Mouse (Mus musculus): Measurements from ENCODE around the gene Gm21650.
"Not testable (repeated sequence)": the region's sequence is repeated elsewhere in the genome, so short reads cannot be mapped to it uniquely, and the experiment has no call there.

Gm21650 gene

GRCm38 (mm10) chrY:77692508-77692907 lies at the start of gene Gm21650:
Gene Gm21650, plus strand, starts transcription at chrY:77692808.
- not testable (repeated sequence) for DNase-seq (ENCODE audit: low read depth, low spot score)

All from CD4-positive helper T cell, adult 2 months (primary cell).